Mouse (Mus musculus) E14TG2a.4 (cell line): ENCODE measurements around the gene Cdh12.

Source experiments
- CTCF ChIP-seq: conservative IDR thresholded peaks from 2 replicates; pipeline ENCODE4 v1.5.1; 2014; ENCODE audit warnings: low read length
- POU5F1 ChIP-seq: IDR thresholded peaks from 2 replicates; pipeline ENCODE4 v1.6.1; 2014; ENCODE audit warnings: low read length, borderline replicate concordance

DNA sequence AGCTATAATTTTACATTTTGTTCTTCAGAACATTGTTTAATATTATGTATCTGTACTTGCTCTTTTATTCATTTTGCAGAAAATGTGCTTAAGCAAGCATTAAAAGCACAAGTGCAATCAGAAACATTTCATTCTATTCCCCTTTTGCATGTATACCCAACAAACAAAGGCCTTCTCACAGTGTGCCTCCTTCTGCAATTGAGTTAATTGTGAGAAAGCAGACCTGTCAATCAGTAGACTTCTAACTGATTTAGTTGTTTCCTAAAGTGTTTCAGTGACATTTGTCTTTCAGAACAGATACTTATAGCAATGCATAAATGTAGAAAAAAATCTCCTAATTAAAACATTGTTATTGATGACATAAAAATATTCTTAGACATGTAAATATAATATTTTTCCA, 894.8 kb downstream of the Cdh12 start:
- no peak for TF ChIP-seq CTCF
- no peak for TF ChIP-seq POU5F1
